Mouse (Mus musculus) heart, adult 11 months (tissue): Measurements from ENCODE around the gene Erlec1.

ENCODE experiments used
- DNase-seq: peaks from one replicate; pipeline ENCODE4 v3.0.0; 2022

Erlec1 gene

DNA sequence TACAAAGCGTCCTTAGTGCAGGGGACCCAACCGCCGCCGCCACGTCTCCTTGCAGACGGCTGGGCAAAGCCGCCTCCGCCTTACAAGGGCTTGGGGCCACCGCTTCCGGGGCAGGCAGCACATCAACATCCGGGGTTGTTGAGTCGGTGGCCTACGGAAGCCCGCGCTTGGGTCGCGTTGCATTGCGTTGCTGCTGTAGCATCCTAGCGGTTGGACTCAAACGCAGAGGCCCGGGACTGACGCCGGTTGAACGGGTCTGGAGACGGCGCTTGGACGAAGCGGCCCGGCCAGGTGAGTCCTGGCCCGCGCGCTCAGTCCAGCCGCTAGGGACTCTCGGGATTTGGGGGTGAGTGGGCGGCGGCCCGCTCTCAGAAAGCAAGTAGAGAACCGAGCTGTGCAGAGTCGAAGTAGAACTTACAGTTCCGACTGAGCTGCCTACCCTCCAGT, at the start of gene Erlec1:
Gene Erlec1, minus strand, starts transcription at position 57 of the 447 bp plus-strand sequence.
- DNase-seq, result peak; percentile 99

DNA sequence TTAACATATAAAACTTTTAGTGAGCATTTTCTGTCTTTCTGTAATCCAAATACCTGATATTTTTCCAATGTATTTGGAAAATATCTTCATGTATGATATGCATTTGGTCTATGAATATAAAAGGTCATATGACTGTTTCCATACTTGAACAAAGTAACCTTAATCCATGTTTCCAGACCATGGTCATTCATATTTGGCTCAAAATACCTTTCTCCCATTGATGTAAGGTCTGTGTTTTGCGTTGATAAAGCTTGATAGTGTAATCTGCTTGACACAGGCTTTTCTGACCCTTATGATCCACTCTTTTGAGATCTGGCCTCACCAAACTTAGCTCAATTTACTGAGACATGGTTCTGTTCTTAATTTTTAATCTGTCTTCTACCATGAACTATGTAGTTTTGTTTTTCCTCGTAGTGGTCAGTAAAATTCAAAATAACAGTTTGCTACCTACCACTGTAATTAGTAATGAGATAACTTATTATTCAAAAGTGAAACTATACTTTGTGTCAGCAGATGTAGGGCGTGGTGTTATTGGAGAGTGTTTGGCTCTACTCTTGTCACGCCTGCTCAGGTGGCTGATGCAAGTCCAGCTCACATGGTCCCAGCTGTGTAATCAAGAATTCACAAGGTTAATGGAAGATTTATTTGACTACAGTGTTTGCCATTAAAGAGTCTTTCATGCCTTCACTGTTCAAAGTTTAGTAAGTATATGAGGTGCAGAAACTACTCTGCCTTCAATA, 47.2 kb upstream of the Erlec1 start:
- no peak for DNase-seq

DNA sequence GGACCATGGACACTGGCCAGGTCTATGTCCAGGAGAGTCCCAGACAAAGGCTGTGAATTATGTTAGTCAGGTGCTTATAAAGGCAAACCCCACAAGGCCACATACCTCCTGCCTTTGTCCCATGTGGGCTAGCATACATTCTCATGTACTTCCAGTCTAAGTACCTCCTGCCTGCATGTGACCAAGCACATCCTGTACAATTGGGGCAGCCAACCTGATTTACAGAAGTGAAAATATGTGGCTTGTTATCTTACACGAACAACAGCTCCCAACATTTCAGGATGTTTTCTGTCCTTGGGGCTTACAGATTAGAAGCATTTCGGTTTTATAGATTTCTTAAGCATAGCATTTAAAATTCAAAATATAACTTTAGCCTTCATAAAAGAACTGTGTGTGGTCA, 45.9 kb upstream of the Erlec1 start:
- no peak for DNase-seq

DNA sequence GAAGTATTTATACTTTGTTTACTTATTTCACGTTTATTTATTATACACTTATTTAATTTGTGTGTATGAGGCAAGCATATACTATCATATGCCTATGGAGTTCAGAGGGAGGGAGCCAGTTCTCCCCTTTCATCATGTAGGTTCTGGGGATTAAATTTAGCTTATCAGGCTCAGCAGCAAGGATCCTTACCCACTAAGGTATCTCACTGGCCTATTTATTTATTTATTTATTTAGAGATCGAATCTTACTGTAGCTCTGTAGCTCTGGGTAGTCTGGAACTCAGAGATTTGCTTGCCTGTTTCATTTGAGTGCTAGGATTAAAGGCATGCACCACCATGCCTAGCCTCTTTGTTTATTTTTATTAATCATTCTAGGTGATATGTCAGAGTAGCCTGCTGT, 44.6 kb upstream of the Erlec1 start:
- DNase-seq, result no peak

DNA sequence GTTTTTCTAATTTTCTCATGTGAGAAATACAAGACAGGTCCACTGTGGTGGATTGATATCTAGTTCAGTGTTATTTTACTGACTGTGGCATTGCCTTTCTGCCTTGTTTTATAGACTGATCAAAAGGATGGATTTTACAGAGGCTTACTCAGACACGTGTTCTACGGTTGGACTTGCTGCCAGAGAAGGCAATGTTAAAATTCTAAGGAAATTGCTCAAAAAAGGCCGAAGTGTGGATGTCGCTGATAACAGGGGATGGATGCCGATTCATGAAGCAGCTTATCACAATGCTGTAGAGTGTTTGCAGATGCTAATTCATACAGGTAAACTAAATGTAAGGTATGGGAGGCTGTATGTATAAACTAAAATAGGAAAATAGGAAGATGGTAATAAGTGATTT, 44.1 kb upstream of the Erlec1 start:
- no peak for DNase-seq

DNA sequence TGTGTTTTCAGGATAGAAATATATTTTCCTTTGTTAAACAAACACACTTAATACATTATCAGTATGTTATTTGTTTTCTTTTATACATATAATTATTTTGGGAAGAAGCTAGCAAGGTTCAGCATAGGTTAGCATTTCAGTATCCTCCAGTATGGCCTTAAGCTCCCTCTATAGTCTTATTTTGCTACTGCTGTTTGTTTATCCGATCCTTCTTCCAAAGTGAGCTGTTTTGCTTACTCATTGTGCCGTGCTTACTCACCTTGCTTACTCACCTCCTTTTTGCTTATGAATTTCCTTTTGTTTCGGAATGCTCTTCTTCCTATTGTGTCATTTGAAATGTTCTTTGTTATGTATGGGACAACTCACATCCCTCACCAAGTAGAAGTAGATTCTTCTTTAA, 42.5 kb upstream of the Erlec1 start:
- DNase-seq, result no peak

DNA sequence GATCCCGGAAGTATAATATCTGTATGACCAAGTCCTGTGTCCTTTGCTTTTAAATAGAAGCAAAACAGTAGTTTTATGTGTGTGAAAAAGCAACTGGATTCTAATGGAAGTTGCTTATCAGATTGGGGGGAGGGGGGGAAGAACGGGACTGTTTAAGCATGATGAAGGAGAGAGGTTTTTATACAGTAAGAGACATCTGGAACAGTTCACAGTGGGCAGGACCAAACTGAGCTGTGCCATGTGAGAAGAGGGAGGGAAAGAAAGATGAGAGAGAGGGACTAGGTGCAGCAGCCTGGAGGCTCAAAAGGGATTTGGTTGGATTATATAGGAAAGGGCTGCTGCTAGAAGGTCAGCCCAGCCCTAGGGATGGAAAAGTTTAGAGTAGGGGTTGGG, 32.5 kb upstream of the Erlec1 start:
- DNase-seq, result no peak

DNA sequence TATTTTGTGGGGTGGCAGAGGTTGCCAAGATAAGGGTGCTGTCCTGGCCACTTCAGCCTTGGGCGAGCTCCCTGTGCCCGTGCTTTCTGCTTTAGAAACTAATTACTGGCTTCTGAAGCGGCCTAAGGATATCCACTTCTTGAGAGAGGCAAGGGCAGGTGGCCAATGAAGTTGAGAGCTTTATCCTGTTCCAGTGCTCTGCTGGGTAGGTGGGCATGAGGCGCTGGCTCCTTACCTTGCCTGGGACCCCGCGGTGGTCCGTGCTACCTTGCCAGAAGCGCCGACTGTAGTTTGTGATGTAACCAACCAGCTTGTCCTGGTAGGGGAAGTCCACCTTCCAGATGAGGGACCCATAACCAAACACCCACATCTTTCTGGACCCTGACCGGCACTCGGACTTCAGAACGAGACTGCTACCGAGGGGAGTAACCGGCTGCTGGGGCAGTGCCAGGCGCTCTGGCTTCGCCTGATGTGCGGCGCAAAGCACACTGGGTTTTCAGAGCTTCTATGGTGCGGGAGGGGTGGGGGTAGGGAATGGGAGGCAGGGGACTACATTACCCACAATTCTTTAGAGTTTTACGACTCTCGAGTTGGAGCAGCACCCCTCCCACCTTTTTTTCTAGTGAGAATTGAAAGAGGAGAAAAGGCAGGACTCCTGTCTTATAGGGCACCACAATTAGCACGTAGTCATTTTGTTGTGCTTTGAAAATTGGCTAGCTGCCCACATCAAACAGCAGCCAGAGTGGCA, 31.9 kb upstream of the Erlec1 start, which contains the start of gene Chac2:
Gene Chac2, minus strand, starts transcription at position 474 of the 748 bp plus-strand sequence.
- peak; percentile 99 for DNase-seq

DNA sequence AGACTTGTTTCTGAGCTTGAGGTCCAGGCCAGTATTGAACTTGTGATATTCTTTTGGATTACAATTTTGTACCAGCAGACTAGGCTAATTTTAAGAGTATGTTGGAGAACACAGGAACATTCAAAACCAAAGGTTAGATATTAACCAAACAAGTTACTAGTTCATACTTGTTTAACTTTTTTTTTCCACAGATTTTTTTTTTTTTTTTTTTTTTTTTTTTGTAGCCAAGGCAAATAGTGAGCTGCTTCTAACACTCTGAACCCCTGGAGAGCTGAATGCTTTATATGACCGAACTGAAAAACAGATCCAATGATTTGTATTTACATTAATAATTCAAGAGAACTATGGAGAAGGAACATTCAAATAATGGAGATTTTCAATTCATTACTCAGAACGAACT, 31.1 kb upstream of the Erlec1 start:
- no peak for DNase-seq

DNA sequence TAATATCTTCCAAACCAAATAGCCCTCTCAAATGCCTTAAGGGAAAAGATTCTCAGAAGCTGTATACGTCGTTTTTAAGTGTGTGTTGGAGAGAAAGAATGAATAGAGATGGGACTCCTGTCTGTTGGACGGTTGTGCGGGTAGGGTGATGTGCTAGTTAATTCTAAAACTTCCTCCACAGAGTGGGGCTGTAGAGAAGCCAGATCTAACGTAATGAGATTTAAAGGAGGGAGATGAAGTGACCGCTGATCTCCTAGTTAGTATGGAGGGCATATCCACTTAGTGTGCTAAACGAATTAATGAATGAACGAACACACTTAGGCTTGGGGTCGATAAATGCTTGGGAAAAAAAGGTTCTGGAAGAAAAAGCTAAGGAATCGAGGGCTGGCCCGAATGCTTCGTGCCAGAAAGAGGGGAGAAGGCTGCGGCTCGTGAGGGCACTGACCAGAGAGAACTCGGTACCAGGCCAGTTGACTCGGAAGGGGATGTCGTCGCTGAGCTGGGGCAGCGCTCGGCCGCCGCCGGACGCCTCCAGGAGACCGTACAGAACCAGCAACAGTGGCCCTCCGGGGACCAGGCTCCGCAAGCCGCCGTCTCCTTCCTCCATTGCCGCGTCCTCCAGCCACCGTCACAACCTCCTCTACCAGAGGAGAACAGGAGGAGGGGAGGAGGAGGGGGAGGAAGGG, 523 bp downstream of the Erlec1 start:
- DNase-seq, result peak; percentile 95

DNA sequence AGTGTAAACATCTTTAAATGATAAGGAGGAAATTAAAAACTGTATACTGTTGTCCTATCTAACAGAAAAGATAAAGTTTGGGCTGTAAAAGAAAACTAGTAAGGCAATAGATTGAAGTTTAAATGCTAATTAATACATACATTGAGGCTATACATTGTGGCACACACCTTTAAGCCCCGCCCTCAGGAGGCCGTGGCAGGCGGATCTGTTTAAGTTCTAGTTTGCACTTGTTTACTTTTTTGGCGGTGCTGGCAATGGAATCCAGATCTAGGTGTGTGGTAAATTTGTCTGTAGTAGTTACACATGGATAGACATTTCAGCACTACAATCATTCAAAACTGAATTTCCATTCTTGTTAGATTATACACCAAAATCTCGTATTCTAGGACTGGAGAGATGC, 1.3 kb downstream of the Erlec1 start:
- no peak for DNase-seq

DNA sequence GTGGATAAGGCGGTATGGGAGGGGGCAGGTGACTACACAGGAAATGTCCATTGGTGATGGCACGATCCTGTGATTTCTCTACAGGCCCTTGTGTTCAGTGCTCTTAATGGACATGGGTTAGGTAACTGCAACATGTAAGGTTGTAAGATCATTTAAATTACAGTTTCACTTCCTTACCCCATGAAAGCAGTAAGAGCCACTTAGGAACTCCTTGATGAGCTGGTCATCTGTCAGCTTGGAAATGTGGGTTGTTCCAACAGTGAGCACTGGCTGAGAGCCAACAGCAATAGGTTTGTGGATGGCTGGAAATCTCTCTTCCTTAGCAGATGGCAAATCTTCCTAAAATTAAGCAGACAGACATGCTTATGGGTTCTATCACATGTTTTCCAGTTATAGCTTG, 10.6 kb downstream of the Erlec1 start:
- no peak for DNase-seq

DNA sequence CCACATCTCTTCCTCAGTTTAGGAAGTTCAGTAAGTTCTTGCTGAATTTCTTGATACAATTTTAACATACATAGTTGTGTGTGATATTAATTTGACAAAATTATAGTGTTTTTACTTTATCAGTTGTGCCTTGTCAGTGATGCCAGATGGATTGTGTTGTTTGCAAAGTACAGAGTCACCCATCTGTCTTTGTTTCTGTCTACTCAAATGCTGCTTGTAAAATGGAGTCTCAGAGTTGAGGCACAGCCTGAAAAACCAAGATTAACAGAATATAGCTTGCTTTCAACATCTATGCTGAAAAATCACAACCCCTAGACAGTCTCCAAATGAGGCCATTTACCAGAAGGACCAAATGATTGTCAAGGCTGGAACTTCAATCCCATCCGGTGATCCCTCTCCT, 25.6 kb downstream of the Erlec1 start:
- DNase-seq, result no peak

DNA sequence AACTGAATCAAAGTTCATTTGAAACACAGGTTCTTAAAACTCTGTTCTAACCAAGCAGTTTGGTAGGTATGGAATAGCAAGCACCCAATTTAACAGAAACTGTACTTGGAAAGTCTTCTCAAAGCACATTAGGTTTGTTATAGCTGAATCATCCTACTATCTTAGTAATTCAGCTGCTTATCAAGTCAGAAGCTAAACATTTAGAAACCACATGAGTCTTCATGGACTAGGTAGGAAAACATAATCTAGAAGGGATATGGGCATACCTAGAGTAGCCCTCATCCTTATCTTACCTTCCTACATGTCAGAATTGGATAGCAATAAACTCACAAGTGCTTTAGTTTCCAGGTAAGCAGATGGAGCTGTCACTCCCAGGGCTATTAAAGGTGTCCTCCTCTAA, 26.1 kb downstream of the Erlec1 start:
- no peak for DNase-seq

DNA sequence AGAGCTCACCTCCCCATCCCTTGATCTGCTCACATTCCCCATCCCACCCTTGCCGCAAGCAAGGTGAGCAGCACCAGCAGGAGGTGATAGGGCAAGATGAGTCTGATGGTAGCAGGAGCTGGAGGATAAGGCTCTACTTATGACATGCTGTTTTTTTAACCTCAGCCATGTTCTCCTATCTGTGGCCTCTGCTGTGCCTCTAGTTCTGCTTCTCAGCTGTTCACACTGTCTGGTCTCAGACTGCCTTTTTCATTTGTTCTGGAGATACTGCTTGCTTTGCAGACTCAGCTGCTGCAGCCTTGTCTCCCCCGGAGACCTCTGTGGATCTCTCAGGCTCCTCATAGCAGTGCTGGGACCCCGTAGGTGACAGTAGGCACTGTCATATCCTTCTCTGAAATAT, 30.9 kb downstream of the Erlec1 start:
- no peak for DNase-seq

DNA sequence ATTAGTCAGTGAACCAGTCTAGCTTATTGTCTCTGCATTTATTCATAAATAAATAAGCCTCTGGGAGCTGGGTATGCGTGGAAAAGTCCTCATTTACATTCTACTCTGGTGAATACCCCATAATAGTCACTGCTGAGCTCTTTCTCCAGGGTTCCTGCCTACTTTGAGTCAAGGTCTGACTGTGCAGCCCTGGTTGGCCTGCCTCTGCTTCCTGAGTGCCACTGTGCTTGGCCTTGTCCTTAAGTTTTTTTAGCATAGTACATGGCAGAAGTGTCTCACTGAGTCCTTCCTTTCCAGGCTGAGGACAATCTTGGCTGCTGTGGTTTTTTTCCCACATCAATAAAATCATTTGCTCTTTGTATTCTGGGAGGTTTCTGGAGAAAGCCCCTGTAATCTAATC, 33.5 kb downstream of the Erlec1 start:
- DNase-seq, result peak; percentile 28

DNA sequence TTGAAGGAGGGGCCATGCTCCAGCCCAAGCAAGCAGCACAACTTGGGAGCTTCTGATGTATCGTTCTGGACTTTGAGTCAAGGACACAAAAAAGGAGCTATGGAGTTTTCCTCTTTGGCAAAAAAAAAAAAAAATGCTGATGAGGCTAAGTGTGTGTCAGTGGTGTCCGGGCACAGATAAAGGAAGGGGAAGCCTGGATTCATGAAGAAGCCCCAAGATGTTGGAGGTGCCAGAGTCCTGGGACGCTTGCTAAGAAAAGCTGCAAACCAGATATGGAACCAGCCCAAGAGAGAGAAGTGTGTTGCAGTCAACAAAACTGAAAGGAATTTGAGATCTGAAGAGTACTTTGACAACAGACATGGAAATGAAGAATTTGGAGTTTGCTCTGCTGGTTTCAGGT, 41.8 kb downstream of the Erlec1 start:
- no peak for DNase-seq

DNA sequence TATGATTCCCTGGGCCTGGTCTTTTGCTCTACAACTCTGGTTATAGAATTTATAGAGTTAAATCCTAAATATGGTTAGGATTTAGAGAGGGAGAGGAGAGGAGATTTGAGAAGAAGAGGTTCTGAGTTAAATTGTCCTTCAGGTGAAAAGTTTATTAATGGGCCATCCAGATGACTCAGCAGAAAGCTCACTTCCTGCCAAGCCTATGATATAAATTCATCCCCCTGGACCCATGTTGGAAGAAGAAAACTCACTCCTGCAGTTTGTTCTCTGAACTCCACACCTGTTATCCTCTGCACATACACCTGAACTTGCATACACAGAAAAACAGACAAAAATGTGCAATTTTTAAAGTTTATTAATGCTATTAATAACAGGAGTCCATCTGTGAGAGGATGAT, 54.8 kb downstream of the Erlec1 start:
- peak; percentile 21 for DNase-seq

DNA sequence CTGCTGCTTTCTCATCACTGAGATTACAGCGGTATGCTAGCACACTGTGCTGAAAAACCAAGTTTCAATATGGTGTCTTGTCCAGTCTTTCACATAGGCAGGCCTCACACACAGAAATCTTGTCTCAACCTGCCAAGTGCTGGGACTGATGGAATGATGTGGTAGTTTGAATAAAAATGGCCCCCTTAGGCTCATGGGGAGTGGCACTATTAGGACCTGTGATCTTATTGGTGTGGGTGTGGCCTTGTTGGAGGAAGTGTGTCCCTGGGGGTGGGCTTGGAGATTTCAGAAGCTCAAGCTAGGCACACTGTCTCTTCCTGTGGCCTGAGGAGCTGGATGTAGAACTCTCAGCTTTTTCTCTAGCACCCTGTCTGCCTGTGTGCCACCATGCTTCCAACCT, 57.9 kb downstream of the Erlec1 start:
- DNase-seq, result peak; percentile 57

DNA sequence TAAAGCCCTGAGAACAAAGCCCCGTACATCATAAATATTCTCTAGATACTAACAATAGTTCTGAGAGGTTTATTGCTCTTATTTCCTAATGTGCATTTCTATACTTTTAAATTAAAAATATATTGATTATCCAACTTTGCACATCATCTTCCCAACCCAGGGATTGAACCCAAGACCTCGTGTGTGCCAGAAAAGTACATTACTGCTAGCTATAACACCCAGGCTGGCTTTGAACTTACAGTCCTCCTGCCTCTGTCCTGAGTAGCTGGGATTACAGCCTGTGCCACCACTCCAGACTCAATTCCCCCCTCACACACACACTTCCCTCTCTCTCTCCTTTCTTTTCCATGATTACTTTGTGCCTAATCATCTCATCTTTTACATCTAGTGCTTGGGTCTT, 66.0 kb downstream of the Erlec1 start:
- DNase-seq, result peak; percentile 55

DNA sequence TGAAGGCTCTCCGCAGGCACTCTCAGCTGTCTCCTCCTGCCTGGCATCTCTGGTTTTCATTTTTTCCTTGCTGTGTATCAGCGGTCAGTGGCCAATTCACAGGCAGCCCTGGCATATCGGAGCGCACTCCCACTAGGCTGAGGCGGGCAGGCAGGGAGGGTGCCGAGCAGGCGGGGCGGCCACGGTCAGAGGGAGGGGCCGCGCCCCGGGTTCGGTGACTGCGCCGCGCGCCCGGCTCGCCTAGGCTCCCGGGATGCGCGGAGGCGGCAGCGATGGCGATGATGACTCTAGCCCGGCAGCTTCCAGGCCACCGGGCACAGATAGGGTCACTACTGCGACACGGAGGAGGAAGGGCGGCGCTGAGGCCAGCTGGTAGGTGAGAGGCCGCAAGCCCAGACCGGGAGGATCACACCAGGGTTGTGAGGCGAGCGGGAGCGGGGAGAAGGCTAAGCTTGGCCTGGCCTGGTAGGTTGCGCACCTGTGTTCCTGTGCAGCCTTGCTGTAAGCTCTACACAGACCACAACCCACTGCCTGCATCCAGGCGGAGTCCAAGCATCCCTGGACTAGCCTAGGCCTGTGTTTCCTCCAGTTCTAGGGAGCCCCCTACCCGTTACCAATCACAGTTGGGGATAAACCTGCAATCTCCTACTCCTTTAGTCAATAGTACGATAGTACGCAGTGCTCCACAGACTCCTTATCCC, 68.8 kb downstream of the Erlec1 start, which contains the start of the genes Gpr75 and Asb3:
Gene Gpr75, plus strand, starts transcription at position 188 of the 701 bp plus-strand sequence.
Gene Asb3, plus strand, starts transcription at position 246 of the 701 bp plus-strand sequence.
- DNase-seq, result peak; percentile 93
